Comparison of ENCODE assay signal across 13 mouse cellular contexts in genomic region chr4:134061944-134062446, GRCm38 (mm10). TPM values are rescaled to one million over a fixed set of nuclear protein-coding genes. Genes with fewer than 3 reads are reported as not detected.
DNase-seq lines count a peak whose midpoint lies in the region; ATAC-seq and TF ChIP-seq lines count a peak whose summit lies in the region.
"Had no signal": no experiment of that assay in that cellular context is flagged by ENCODE, and none has a peak within 500 bp of the region (broad histone marks: within the 10 kb centered on the region; RNA-seq: fewer than 3 reads in every experiment).

No protein-coding gene starts in this region.

- H3K4me2 ChIP-seq in liver, embryonic 13.5 days: no peak overlapping the region
- no peak overlapping the region for H3K4me2 ChIP-seq in intestine, embryonic 15.5 days (replicated peaks)
- H3K4me2 ChIP-seq in forebrain, embryonic 16.5 days (ENCODE audit: low read length): no peak overlapping the region
- H3K4me2 ChIP-seq: embryonic facial prominence, embryonic 13.5 days; midbrain, embryonic 12.5 days had no signal

- no peak for TF ChIP-seq CTCF in G1E (IDR thresholded peaks at IDR 0.05; ENCODE audit: low read depth, low read length)

- peak; percentile 40 for DNase-seq in liver, embryonic 13.5 days
- DNase-seq in liver: no peak
- DNase-seq in G1E (ENCODE audit: low spot score): peak; percentile 70
- DNase-seq in thymus, adult 18-20 months: peak; percentile 34 to 61
- no peak for DNase-seq in forebrain, embryonic 10.5 days (ENCODE audit: extremely low spot score, low spot score)
- DNase-seq in adrenal gland, postnatal 14 days: no peak

- H3K4me1 ChIP-seq in liver, embryonic 13.5 days (replicated peaks): peaks cover 26% of the 10 kb centered on the region
- H3K4me1 ChIP-seq in G1E (ENCODE audit: insufficient read depth, low read depth, low read length): peaks cover 50% of the 10 kb centered on the region
- H3K4me1 ChIP-seq in intestine, embryonic 15.5 days (replicated peaks): peaks cover 20% of the 10 kb centered on the region; the same call in 1 of the 2 replicates
- H3K4me1 ChIP-seq in forebrain, embryonic 10.5 days: peaks cover 40% of the 10 kb centered on the region
- H3K4me1 ChIP-seq in forebrain, embryonic 16.5 days (replicated peaks; ENCODE audit: control insufficient read depth, insufficient read depth, low read length): peaks cover 2% of the 10 kb centered on the region; the same call in 1 of the 2 replicates

- no peak overlapping the region for H3K9ac ChIP-seq in liver, embryonic 13.5 days
- H3K9ac ChIP-seq in intestine, embryonic 15.5 days: no peak overlapping the region
- no peak overlapping the region for H3K9ac ChIP-seq in forebrain, embryonic 16.5 days (replicated peaks; ENCODE audit: low read depth, low read length)
- H3K9ac ChIP-seq: embryonic facial prominence, embryonic 13.5 days; midbrain, embryonic 12.5 days had no signal

- ATAC-seq in liver, embryonic 13.5 days (ENCODE audit: low read depth): peak; percentile 57
- peak; percentile 64 for ATAC-seq in G1E (ENCODE audit: extremely low read depth, insufficient number of reproducible peaks, low FRiP score, poor library complexity, severe bottlenecking)
- ATAC-seq in intestine, embryonic 15.5 days: peak; percentile 88
- no peak for ATAC-seq in forebrain, embryonic 16.5 days

- WGBS in liver, embryonic 13.5 days (ENCODE audit: insufficient replicate concordance): 37% methylated on average over 8 of the region's 8 CpGs
- 36% methylated on average over 8 of the region's 8 CpGs for WGBS in intestine, embryonic 15.5 days
- 49% methylated on average over 8 of the region's 8 CpGs for WGBS in forebrain, embryonic 10.5 days
- 53% methylated on average over 8 of the region's 8 CpGs for WGBS in forebrain, embryonic 16.5 days

- no peaks in the 10 kb centered on the region for H3K9me3 ChIP-seq in liver, embryonic 13.5 days (replicated peaks)
- H3K9me3 ChIP-seq in G1E (replicated peaks): no peaks in the 10 kb centered on the region
- no peaks in the 10 kb centered on the region for H3K9me3 ChIP-seq in intestine, embryonic 15.5 days
- no peaks in the 10 kb centered on the region for H3K9me3 ChIP-seq in forebrain, embryonic 10.5 days
- no peaks in the 10 kb centered on the region for H3K9me3 ChIP-seq in forebrain, embryonic 16.5 days (ENCODE audit: control insufficient read depth, low read length)
- H3K9me3 ChIP-seq: embryonic facial prominence, embryonic 13.5 days; midbrain, embryonic 12.5 days had no signal

- H3K27me3 ChIP-seq in liver, embryonic 13.5 days: peaks cover 42% of the 10 kb centered on the region
- H3K27me3 ChIP-seq in G1E (ENCODE audit: insufficient read depth, low read length): peaks cover 45% of the 10 kb centered on the region
- H3K27me3 ChIP-seq in intestine, embryonic 15.5 days (replicated peaks): peaks cover 5% of the 10 kb centered on the region; the same call in 1 of the 2 replicates
- peaks cover 69% of the 10 kb centered on the region for H3K27me3 ChIP-seq in forebrain, embryonic 10.5 days (ENCODE audit: poor library complexity, severe bottlenecking)
- peaks cover 2% of the 10 kb centered on the region; the same call in 1 of the 2 replicates for H3K27me3 ChIP-seq in forebrain, embryonic 16.5 days (replicated peaks; ENCODE audit: control insufficient read depth, insufficient read depth, low read length)

- no peak overlapping the region for H3K27ac ChIP-seq in liver, embryonic 13.5 days
- peak overlapping the region; percentile 67 for H3K27ac ChIP-seq in intestine, embryonic 15.5 days
- no peak overlapping the region for H3K27ac ChIP-seq in forebrain, embryonic 10.5 days
- no peak overlapping the region for H3K27ac ChIP-seq in forebrain, embryonic 16.5 days (ENCODE audit: low read length)
- H3K27ac ChIP-seq: embryonic facial prominence, embryonic 13.5 days; midbrain, embryonic 12.5 days had no signal

- no peak overlapping the region for H3K4me3 ChIP-seq in liver, embryonic 13.5 days (replicated peaks)
- peak overlapping the region; percentile 50; the same call in 1 of the 2 replicates for H3K4me3 ChIP-seq in G1E (ENCODE audit: low read depth, low read length)
- no peak overlapping the region for H3K4me3 ChIP-seq in intestine, embryonic 15.5 days (replicated peaks)
- H3K4me3 ChIP-seq in forebrain, embryonic 10.5 days: no peak overlapping the region
- no peak overlapping the region for H3K4me3 ChIP-seq in forebrain, embryonic 16.5 days (replicated peaks; ENCODE audit: low read length)
- H3K4me3 ChIP-seq: embryonic facial prominence, embryonic 13.5 days; midbrain, embryonic 12.5 days had no signal

- no peaks in the 10 kb centered on the region for H3K36me3 ChIP-seq in liver, embryonic 13.5 days
- no peaks in the 10 kb centered on the region for H3K36me3 ChIP-seq in G1E (replicated peaks)
- no peaks in the 10 kb centered on the region for H3K36me3 ChIP-seq in intestine, embryonic 15.5 days
- H3K36me3 ChIP-seq in forebrain, embryonic 10.5 days (replicated peaks): no peaks in the 10 kb centered on the region
- no peaks in the 10 kb centered on the region for H3K36me3 ChIP-seq in forebrain, embryonic 16.5 days (ENCODE audit: control insufficient read depth, insufficient read depth)
- H3K36me3 ChIP-seq: embryonic facial prominence, embryonic 13.5 days; midbrain, embryonic 12.5 days had no signal

RNA-seq across cellular contexts. Expression of gene Crybg2, which starts 1.4 kb away (rescaled TPM):
- 0.22 and 0.25 TPM in 2 replicates for polyA plus RNA-seq in liver, embryonic 13.5 days (2015; fragmentation: Nextera tagmentation; extraction: Ambion mirVana)
- total RNA-seq in G1E (2014; fragmentation: Nextera tagmentation) (0.29 TPM in 1 of 2 replicates, not detected in the other), G1E (2017) (0.12 and 0.60 TPM in 2 replicates)
- 0.46 and 0.83 TPM in 2 replicates for polyA plus RNA-seq in G1E (2012)
- polyA plus RNA-seq in intestine, embryonic 15.5 days (2015; fragmentation: Nextera tagmentation; extraction: Ambion mirVana): 14.9 and 16.6 TPM in 2 replicates
- polyA plus RNA-seq in forebrain, embryonic 10.5 days (2016; fragmentation: Nextera tagmentation; extraction: Ambion mirVana): 1.7 and 3.5 TPM in 2 replicates
- 1.2 and 1.6 TPM in 2 replicates for polyA plus RNA-seq in forebrain, embryonic 16.5 days (2015; fragmentation: Nextera tagmentation; extraction: Ambion mirVana)
- total RNA-seq in adrenal gland, postnatal 14 days (2021): not detected in 2 replicates
- total RNA-seq: gastrocnemius, adult 8-10 months had no signal

RNA-seq across cellular contexts. Expression of gene Zfp683, which starts 8.4 kb away (rescaled TPM):
- polyA plus RNA-seq in liver, embryonic 13.5 days (2015; fragmentation: Nextera tagmentation; extraction: Ambion mirVana): not detected in 2 replicates
- total RNA-seq in G1E (2014; fragmentation: Nextera tagmentation) (not detected in 2 replicates), G1E (2017) (not detected in 2 replicates)
- not detected in 2 replicates for polyA plus RNA-seq in G1E (2012)
- not detected in 2 replicates for polyA plus RNA-seq in intestine, embryonic 15.5 days (2015; fragmentation: Nextera tagmentation; extraction: Ambion mirVana)
- not detected in 2 replicates for polyA plus RNA-seq in forebrain, embryonic 10.5 days (2016; fragmentation: Nextera tagmentation; extraction: Ambion mirVana)
- not detected in 2 replicates for polyA plus RNA-seq in forebrain, embryonic 16.5 days (2015; fragmentation: Nextera tagmentation; extraction: Ambion mirVana)
- total RNA-seq in adrenal gland, postnatal 14 days (2021): 0.26 TPM in 1 of 2 replicates, not detected in the other
- total RNA-seq: gastrocnemius, adult 8-10 months; layer of hippocampus, postnatal 25 days had no signal
- polyA plus RNA-seq: embryonic facial prominence, embryonic 13.5 days; hindbrain, embryonic 11.5 days; midbrain, embryonic 12.5 days had no signal

RNA-seq across cellular contexts. Expression of gene Cd52, which starts 32.9 kb away (rescaled TPM):
- 24.6 and 27.7 TPM in 2 replicates for polyA plus RNA-seq in liver, embryonic 13.5 days (2015; fragmentation: Nextera tagmentation; extraction: Ambion mirVana)
- 1.7 and 2.0 TPM in 2 replicates for total RNA-seq in G1E (2014; fragmentation: Nextera tagmentation)
- total RNA-seq in G1E (2017): 17.5 and 21.1 TPM in 2 replicates
- 1.0 and 1.3 TPM in 2 replicates for polyA plus RNA-seq in G1E (2012)
- 27.0 and 29.7 TPM in 2 replicates for polyA plus RNA-seq in intestine, embryonic 15.5 days (2015; fragmentation: Nextera tagmentation; extraction: Ambion mirVana)
- 4.1 and 5.0 TPM in 2 replicates for polyA plus RNA-seq in forebrain, embryonic 10.5 days (2016; fragmentation: Nextera tagmentation; extraction: Ambion mirVana)
- polyA plus RNA-seq in forebrain, embryonic 16.5 days (2015; fragmentation: Nextera tagmentation; extraction: Ambion mirVana): 0.91 and 1.4 TPM in 2 replicates
- 9.3 and 78.8 TPM in 2 replicates for total RNA-seq in adrenal gland, postnatal 14 days (2021)

RNA-seq across cellular contexts. Expression of gene Ubxn11, which starts 40.4 kb away (rescaled TPM):
- polyA plus RNA-seq in liver, embryonic 13.5 days (2015; fragmentation: Nextera tagmentation; extraction: Ambion mirVana): 1.7 and 2.3 TPM in 2 replicates
- total RNA-seq in G1E (2014; fragmentation: Nextera tagmentation): 6.0 and 13.8 TPM in 2 replicates
- total RNA-seq in G1E (2017): 3.4 and 3.9 TPM in 2 replicates
- 11.3 and 13.2 TPM in 2 replicates for polyA plus RNA-seq in G1E (2012)
- 4.4 and 6.0 TPM in 2 replicates for polyA plus RNA-seq in intestine, embryonic 15.5 days (2015; fragmentation: Nextera tagmentation; extraction: Ambion mirVana)
- 6.3 and 7.3 TPM in 2 replicates for polyA plus RNA-seq in forebrain, embryonic 10.5 days (2016; fragmentation: Nextera tagmentation; extraction: Ambion mirVana)
- 13.3 and 13.6 TPM in 2 replicates for polyA plus RNA-seq in forebrain, embryonic 16.5 days (2015; fragmentation: Nextera tagmentation; extraction: Ambion mirVana)
- 6.2 and 8.4 TPM in 2 replicates for total RNA-seq in adrenal gland, postnatal 14 days (2021)

RNA-seq across cellular contexts. Expression of gene Lin28a, which starts 43.4 kb away (rescaled TPM):
- 1.8 and 2.0 TPM in 2 replicates for polyA plus RNA-seq in liver, embryonic 13.5 days (2015; fragmentation: Nextera tagmentation; extraction: Ambion mirVana)
- total RNA-seq in G1E (2014; fragmentation: Nextera tagmentation) (not detected in 2 replicates), G1E (2017) (0.06 and 0.11 TPM in 2 replicates)
- not detected in 2 replicates for polyA plus RNA-seq in G1E (2012)
- 0.05 and 0.10 TPM in 2 replicates for polyA plus RNA-seq in intestine, embryonic 15.5 days (2015; fragmentation: Nextera tagmentation; extraction: Ambion mirVana)
- 21.6 and 25.7 TPM in 2 replicates for polyA plus RNA-seq in forebrain, embryonic 10.5 days (2016; fragmentation: Nextera tagmentation; extraction: Ambion mirVana)
- not detected in 2 replicates for polyA plus RNA-seq in forebrain, embryonic 16.5 days (2015; fragmentation: Nextera tagmentation; extraction: Ambion mirVana)
- total RNA-seq in adrenal gland, postnatal 14 days (2021): not detected in 2 replicates
- total RNA-seq: layer of hippocampus, postnatal 25 days had no signal
- polyA plus RNA-seq: embryonic facial prominence, embryonic 13.5 days had no signal

Comparison
In these comparisons a context has a peak if more than half of its experiments do, and no peak if none do; other contexts are left out.
1. DNase-seq: peak in liver, embryonic 13.5 days (single experiment), G1E (single experiment) and thymus, adult 18-20 months (2 of 2); none in liver (single experiment), forebrain, embryonic 10.5 days (single experiment) and adrenal gland, postnatal 14 days (single experiment).